Mouse (Mus musculus): ENCODE data around the gene Mau2.

DNA sequence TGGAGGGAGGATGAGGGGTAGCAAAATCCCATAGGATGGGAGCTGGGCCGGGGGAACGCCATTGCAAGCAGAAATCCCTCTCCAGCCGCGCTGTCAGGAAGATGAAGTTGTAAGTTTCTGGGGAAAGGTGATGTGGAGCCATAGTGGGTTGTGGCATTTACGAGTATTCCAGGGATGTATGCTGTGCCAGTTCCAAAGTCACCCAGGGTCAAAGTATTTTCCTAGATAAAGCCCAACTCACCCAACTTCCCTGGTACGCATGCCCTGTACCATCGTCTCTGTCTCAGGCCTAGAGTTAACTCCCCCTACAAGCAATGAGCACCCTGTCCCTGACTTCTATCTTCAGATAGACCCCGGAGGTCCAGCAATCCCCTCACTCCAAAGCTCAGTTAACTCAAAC lies 30.6 kb upstream of the Mau2 start:
- TF ChIP-seq TAL1 (IDR thresholded peaks at IDR 0.05; ENCODE audit: low read length) (no peak), GATA1 (IDR thresholded peaks at IDR 0.05; ENCODE audit: low read length) (no peak)

Data from erythroblast, embryonic 14.5 days (primary cell).